Mouse (Mus musculus) hindbrain, embryonic 14.5 days (tissue): ENCODE results near the gene 1500015O10Rik. TPM values are rescaled to one million over a fixed set of nuclear protein-coding genes. Genes with fewer than 3 reads are reported as not detected.

ENCODE experiments used
- ATAC-seq: fragments of 200-750 bp; cut with Nextera tagmentation; 2 replicates; pipeline ENCODE4 v1.8.0; 2017; ENCODE audit warnings: moderate number of reproducible peaks, mild to moderate bottlenecking, moderate TSS enrichment, moderate library complexity; ENCODE audit not compliant: low FRiP score
- DNase-seq: peaks from one replicate; pipeline ENCODE4 v3.0.0-alpha.2; 2015; ENCODE audit warnings: low spot score
- H3K27ac ChIP-seq: fragments of 300-500 bp; sonication (generic); 2 replicates; pipeline ENCODE4 v1.5.1; 2014; ENCODE audit warnings: mild to moderate bottlenecking, moderate library complexity
- H3K27me3 ChIP-seq: fragments of 300-500 bp; sonication (generic); 2 replicates; pipeline ENCODE4 v1.6.1; 2014; ENCODE audit warnings: mild to moderate bottlenecking, low read length, mixed read lengths; ENCODE audit not compliant: control insufficient read depth, insufficient read depth
- H3K36me3 ChIP-seq: fragments of 300-500 bp; sonication (generic); replicated peaks from 2 replicates; pipeline ENCODE4 v1.6.1; 2014; ENCODE audit not compliant: control insufficient read depth, insufficient read depth
- H3K4me1 ChIP-seq: fragments of 300-500 bp; sonication (generic); replicated peaks from 2 replicates; pipeline ENCODE4 v1.6.1; 2014; ENCODE audit warnings: antibody characterized with exemption, low read length, mixed read lengths; ENCODE audit not compliant: control insufficient read depth, insufficient read depth
- H3K4me2 ChIP-seq: fragments of 300-500 bp; sonication (generic); replicated peaks from 2 replicates; pipeline ENCODE4 v1.6.1; 2014; ENCODE audit warnings: mild to moderate bottlenecking, moderate library complexity
- H3K4me3 ChIP-seq: fragments of 300-500 bp; sonication (generic); replicated peaks from 2 replicates; pipeline ENCODE4 v1.5.1; 2014; ENCODE audit warnings: mild to moderate bottlenecking, low read length
- H3K9ac ChIP-seq: fragments of 300-500 bp; sonication (generic); 2 replicates; pipeline ENCODE4 v1.6.1; 2014
- H3K9me3 ChIP-seq: fragments of 300-500 bp; sonication (generic); 2 replicates; pipeline ENCODE4 v1.6.1; 2016; ENCODE audit warnings: low read length; ENCODE audit not compliant: control insufficient read depth
- WGBS: fragments of 180-500 bp; shearing (Covaris S2); extraction: QIAGEN DNeasy Blood & Tissue Kit; methylation state at CpG from one replicate; pipeline ENCODE4 v1.1.7; 2014; 5-methylcytosine and 5-hydroxymethylcytosine counted together
- polyA plus RNA-seq: library from polyadenylated mRNA; unstranded; fragments of >200 nt; fragmentation: Nextera tagmentation; extraction: Ambion mirVana; gene quantifications from 2 replicates; pipeline ENCODE4 v1.2.1, GENCODE M21; 2014

Gene 1500015O10Rik
- polyA plus RNA-seq, 1 experiment from 2014 or later = 66.3 TPM

- no peak overlapping the region for H3K27ac ChIP-seq
- no peaks in the 10 kb centered on the region for H3K4me1 ChIP-seq
- ATAC-seq (no peak), DNase-seq (no peak)
- no peak overlapping the region for H3K4me3 ChIP-seq
- peaks cover 8% of the 10 kb centered on the region; the same call in 1 of the 2 replicates for H3K36me3 ChIP-seq
- H3K9me3 ChIP-seq = no peaks in the 10 kb centered on the region
- no peak overlapping the region for H3K9ac ChIP-seq
- 93% methylated on average over 5 of the region's 5 CpGs for WGBS
- H3K4me2 ChIP-seq = no peak overlapping the region
- no peaks in the 10 kb centered on the region for H3K27me3 ChIP-seq
Measured at GRCm38 (mm10) chr1:43785316-43785715, 54.9 kb downstream of the 1500015O10Rik start.

- ATAC-seq = no peak
- WGBS = 95% methylated on average over 5 of the region's 5 CpGs
Measured at GRCm38 (mm10) chr1:43786711-43787110, 56.3 kb downstream of the 1500015O10Rik start.

GRCm38 (mm10) chr1:43789765-43790164, 59.4 kb downstream of the 1500015O10Rik start:
- WGBS = 89% methylated on average over 2 of the region's 2 CpGs
- Histone ChIP-seq H3K4me2 (no peak overlapping the region), H3K36me3 (peaks cover 11% of the 10 kb centered on the region; the same call in 1 of the 2 replicates), H3K27me3 (no peaks in the 10 kb centered on the region), H3K9ac (no peak overlapping the region), H3K4me3 (no peak overlapping the region), H3K4me1 (no peaks in the 10 kb centered on the region), H3K9me3 (no peaks in the 10 kb centered on the region), H3K27ac (no peak overlapping the region)
- ATAC-seq (no peak), DNase-seq (no peak)

More at GRCm38 (mm10) chr1:43786711-43787110, 56.3 kb downstream of the 1500015O10Rik start:
- Histone ChIP-seq H3K4me1 (no peaks in the 10 kb centered on the region), H3K27me3 (no peaks in the 10 kb centered on the region), H3K9ac (no peak overlapping the region), H3K4me3 (no peak overlapping the region), H3K9me3 (no peaks in the 10 kb centered on the region), H3K27ac (no peak overlapping the region), H3K36me3 (peaks cover 8% of the 10 kb centered on the region; the same call in 1 of the 2 replicates), H3K4me2 (no peak overlapping the region)
- DNase-seq = no peak

Other genes starting within 250 kb of the 1500015O10Rik start
- 16.8 and 17.7 TPM in 2 replicates for gene Uxs1, start 97.2 kb downstream of the 1500015O10Rik start, polyA plus RNA-seq
- gene Tpp2, start 203.0 kb downstream of the 1500015O10Rik start, polyA plus RNA-seq = 59.1 and 60.5 TPM in 2 replicates